Mouse (Mus musculus): ENCODE measurements at regions not wholly inside any gene's neighbourhood (a gene's known extent, or its start where the extent isn't known, plus 50 kb on each side); places are given as distances from the start of the nearest gene placed in this dataset.

DNA sequence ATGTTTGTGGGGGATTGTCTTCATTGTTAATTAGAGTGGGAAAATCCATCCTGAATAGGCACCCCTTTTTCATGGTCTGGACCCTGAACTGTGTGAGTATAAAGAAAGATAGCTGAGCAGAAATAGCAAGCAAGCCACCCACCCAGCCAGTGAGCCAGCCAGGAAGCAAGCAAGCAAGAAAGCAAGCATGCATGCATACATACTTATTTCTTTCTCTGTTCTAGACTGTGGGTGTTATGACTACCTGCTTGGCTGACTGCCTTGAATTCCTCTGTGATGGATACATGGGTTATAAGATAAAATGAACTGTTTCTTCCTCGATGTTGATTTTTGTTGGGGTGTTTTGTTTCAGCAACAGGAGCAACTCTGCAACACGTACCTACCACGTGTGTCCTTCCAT is 385.8 kb downstream of the Pmp22 start:
- DNase-seq (ENCODE audit: extremely low spot score in 1 of 2, low spot score in 2 of 2): no peak
- intact Hi-C loops (cut with DNase I): no loop called here
- H3K4me3 ChIP-seq: no peak overlapping the region
- no peak for TF ChIP-seq CTCF (IDR thresholded peaks at IDR 0.05)
- no peak overlapping the region for H3K27ac ChIP-seq

DNA sequence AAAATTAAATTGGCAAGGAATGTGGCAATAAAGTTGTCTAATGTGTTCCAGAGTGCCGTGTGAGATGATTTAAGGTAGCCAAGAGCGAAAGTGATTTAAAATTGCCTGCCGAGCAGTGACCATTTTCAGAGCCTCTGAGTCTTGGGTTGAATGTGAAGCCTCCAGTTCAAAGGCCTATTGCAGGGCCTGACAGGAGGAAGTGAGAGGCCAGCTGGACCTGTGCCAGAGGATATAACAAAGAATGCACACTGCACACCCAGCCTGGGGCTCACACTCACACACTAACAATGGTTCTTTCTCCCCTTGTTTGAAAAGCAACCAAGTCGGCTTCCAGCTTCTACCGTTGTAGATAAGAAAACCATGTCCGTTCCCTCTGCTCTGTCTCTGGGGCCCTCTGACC is 390.1 kb downstream of the Pmp22 start:
- no peak for TF ChIP-seq CTCF (IDR thresholded peaks at IDR 0.05)
- no peak for DNase-seq (ENCODE audit: extremely low spot score in 1 of 2, low spot score in 2 of 2)

DNA sequence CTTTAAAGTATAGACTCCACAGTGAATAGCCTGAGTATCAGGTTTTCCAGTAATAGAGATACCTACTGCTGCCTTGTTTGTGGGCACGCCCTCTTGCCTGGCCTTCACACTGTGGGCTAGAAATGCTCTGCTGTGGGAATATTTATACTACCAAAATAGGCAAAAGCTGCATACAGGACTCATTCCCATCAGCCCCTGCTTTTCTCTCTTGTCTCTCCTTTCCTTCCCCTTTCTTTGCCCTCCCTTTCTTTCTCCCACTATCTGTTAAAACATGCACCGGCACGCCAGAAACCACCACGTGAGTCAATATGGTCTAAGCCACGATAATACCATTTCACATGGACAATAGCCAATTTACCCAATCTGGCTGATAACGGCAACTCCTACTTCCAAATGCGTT is 395.5 kb downstream of the Pmp22 start:
- no peak for TF ChIP-seq CTCF (IDR thresholded peaks at IDR 0.05)
- intact Hi-C loops (cut with DNase I): no loop called here
- DNase-seq (ENCODE audit: extremely low spot score in 1 of 2, low spot score in 2 of 2): no peak
- Histone ChIP-seq H3K4me3 (no peak overlapping the region), H3K27ac (no peak overlapping the region)

More for the DNA sequence above, 390.1 kb downstream of the Pmp22 start:
- intact Hi-C loops (cut with DNase I): no loop called here
- H3K4me3 ChIP-seq: no peak overlapping the region
- H3K27ac ChIP-seq: no peak overlapping the region

DNA sequence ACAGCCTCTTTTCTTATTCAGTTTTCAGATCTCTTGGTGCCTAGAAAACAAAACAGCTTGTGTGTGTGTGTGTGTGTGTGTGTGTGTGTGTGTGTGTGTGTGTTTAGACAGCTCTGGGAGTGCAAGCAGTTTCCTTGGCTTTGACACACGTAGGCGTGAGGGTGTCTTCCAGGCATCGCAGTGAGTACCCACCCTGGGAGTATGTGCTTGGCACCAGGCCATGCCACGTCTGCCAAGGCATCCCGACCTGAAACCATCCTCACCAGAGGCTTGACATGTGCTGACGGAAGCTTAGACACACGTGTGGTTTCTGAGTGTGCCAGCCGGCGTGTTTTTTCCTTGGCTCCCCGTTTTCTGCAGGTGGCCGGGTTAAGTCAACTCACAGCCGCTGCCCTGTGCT is 396.6 kb downstream of the Pmp22 start:
- TF ChIP-seq CTCF (IDR thresholded peaks at IDR 0.05): no peak
- DNase-seq (ENCODE audit: extremely low spot score in 1 of 2, low spot score in 2 of 2): no peak
- Histone ChIP-seq H3K27ac (no peak overlapping the region), H3K4me3 (no peak overlapping the region)
- intact Hi-C loops (cut with DNase I): no loop called here

DNA sequence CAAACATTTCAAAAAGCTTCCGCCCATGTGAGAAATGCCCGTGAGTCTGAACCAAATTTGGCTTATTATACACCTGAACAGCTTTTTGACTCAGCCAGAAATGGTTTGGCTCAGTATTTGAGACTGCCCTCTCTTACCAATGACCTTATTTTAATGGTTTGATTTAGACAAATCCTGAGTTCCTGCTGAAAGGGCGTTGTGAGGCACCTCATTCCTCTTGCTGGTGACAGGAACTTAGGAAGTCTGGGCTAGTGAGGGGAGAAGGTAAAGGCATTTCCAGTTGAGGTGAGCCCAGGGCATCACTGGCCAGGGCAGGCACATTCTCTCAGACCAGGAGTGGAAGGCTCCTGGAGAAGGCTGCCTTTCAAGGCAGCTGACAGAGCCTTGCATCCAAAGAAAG is 396.1 kb downstream of the Hs3st3b1 start:
- no peak for TF ChIP-seq CTCF (IDR thresholded peaks at IDR 0.05)
- Histone ChIP-seq H3K4me3 (no peak overlapping the region), H3K27ac (no peak overlapping the region)
- intact Hi-C loops (cut with DNase I): no loop called here
- DNase-seq (ENCODE audit: extremely low spot score in 1 of 2, low spot score in 2 of 2): no peak

DNA sequence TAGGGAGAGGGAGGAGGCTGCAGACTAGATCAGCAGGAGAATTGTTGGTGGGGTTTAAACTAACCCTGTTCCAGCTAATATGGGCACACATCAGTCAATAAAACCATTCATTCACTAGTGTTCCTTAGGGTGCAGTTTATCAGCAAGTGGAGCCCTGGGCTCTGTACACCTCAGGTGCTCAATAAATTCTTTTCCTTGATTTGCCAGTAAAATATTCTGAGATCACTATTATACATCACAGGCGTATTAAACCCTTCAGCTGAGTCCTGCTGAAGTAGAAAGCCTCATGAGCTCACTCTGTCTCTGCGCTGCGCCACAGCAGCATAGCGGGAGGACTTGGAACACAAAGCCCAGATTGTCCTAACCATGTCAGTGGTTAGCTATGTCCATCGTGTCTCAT is 389.3 kb downstream of the Hs3st3b1 start:
- no peak overlapping the region for H3K4me3 ChIP-seq
- intact Hi-C loops (cut with DNase I): no loop called here
- H3K27ac ChIP-seq: no peak overlapping the region
- no peak for TF ChIP-seq CTCF (IDR thresholded peaks at IDR 0.05)
- no peak for DNase-seq (ENCODE audit: extremely low spot score in 1 of 2, low spot score in 2 of 2)

DNA sequence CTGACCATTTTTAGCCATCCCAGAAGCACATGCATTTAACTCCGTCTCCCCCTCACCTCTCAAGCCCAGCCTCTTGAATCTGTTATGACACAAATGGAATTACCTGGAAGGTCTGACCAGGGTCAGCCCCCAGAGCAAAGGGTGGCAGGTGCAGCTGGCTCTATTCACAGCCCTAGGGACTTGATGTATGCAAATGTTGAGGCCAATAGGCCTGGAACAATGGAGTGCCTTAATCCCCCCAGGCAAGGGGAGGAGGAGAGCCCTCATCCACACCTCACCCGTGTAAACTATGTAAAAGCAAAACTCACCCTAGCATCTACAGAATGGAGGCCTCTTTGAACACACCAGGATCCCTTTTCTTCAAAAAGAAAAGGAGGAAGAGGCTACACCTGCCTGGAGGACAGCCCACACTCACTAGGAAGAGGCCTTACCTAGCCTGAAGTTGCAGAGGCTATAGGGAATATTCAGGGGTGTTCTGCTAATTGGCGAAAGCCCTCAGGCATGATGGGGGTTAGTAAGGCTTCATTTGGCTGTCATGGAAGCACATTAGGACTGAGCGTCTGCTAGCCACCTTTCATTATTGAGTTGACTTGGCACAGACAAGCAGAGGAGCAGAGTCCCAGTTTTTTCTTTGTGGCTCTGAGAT is 388.4 kb downstream of the Hs3st3b1 start:
- no peak overlapping the region for H3K4me3 ChIP-seq
- H3K27ac ChIP-seq: no peak overlapping the region
- no peak for DNase-seq (ENCODE audit: extremely low spot score in 1 of 2, low spot score in 2 of 2)
- TF ChIP-seq CTCF (IDR thresholded peaks at IDR 0.05): no peak
- intact Hi-C loops (cut with DNase I): no loop called here

DNA sequence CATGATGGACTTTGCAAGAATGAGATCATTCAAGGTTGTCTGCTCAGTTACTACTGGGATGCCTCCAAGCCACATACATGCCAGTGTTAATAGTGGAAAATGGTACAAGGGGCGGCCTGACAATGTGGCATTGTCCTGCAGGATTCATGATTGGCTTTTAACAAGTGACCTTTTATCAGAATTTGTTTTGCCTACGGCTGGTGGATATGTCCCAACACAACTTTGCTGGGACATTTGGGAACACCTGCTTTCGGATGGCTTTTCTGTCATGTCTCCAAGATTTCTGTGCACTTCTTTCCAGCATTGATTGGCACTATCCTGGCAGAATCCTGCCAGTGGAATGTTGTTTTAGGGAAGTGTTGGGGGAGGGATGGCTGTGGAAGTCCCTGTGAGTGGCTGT is 384.4 kb downstream of the Hs3st3b1 start:
- intact Hi-C loops (cut with DNase I): no loop called here
- no peak for DNase-seq (ENCODE audit: extremely low spot score in 1 of 2, low spot score in 2 of 2)
- no peak for TF ChIP-seq CTCF (IDR thresholded peaks at IDR 0.05)

DNA sequence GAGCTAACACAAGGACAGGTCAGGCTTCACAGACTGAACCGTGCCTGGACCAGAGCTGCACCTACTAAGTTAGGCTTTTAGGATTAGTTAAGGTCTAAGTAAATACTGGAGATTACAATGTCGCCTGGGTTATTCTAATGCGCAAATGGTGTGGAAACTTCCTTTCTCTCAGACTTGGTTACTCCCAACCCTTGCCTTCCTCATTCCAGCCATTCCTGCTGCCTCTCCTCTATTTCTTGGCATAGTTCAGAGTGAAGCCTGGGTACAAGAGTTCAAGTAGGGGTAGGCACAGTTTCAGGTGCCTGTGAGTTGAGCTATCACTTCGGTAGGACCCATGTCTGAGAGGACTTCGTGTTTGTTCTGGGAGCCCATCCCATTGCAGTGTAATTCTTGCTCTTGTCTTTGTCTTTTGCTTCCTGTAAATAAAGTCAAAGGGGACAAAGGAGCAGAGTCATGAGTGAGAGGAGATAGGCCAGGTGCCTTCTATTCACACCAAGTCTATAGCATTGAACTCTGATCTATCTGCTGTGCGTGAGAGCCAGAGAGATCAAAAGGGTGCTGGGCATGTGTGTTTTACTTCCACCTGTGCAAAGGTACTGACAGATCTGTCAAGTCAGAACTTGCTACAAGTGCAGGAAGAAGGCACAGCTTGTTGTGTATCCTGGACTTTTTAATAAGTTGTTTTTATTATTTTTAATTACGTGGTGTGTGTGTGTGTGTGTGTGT is 378.0 kb downstream of the Hs3st3b1 start:
- intact Hi-C loops (cut with DNase I): no loop called here
- no peak overlapping the region for H3K27ac ChIP-seq
- H3K4me3 ChIP-seq: no peak overlapping the region
- TF ChIP-seq CTCF (IDR thresholded peaks at IDR 0.05): no peak
- no peak for DNase-seq (ENCODE audit: extremely low spot score in 1 of 2, low spot score in 2 of 2)

More for the DNA sequence above, 384.4 kb downstream of the Hs3st3b1 start:
- no peak overlapping the region for H3K27ac ChIP-seq
- no peak overlapping the region for H3K4me3 ChIP-seq

DNA sequence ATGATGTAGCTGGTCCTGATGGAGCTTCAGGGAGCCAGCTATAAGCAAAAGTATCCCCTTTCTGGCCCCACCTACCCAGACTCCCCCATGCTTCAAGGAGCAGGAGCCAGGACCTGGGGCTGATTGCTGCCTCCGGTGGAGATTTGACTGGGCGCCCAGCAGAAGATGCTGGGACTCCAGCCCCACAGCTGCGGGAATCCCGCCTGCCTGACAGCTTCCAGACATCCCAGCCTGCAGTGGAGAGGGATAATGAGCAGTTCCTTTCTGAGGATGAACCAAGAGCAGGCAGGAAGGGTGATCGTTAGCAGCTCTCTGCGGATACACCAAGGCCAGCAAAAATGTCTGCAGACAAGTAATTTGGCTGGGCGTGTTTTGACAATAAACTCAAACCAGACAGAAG is 376.6 kb downstream of the Hs3st3b1 start:
- no peak overlapping the region for H3K27ac ChIP-seq
- TF ChIP-seq CTCF (IDR thresholded peaks at IDR 0.05): no peak
- H3K4me3 ChIP-seq: no peak overlapping the region
- intact Hi-C loops (cut with DNase I): no loop called here
- DNase-seq (ENCODE audit: extremely low spot score in 1 of 2, low spot score in 2 of 2): no peak

DNA sequence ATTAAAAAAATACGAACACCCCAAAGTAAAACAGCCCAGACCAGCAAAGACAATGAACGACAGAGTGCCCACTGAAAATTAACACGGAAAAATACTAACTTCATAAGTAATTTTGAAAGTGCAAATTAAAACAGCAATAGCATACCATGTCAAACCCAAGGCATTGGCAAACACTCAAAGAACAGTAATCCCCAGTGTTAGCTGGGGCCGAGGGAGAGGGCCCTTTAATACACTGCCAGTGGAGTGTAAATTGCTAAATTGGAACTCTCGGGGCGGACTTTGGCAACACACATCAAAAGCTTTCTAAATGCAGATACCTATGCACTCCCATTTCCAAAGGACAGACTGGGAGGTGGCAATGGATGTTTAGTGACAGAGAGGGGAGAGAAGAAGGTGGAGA is 361.6 kb downstream of the Hs3st3b1 start:
- intact Hi-C loops (cut with DNase I): loop anchor here (10.0 kb wide), 1 partner anchor 204 kb away; no protein-coding TSS in a partner anchor
- DNase-seq (ENCODE audit: extremely low spot score in 1 of 2, low spot score in 2 of 2): no peak

DNA sequence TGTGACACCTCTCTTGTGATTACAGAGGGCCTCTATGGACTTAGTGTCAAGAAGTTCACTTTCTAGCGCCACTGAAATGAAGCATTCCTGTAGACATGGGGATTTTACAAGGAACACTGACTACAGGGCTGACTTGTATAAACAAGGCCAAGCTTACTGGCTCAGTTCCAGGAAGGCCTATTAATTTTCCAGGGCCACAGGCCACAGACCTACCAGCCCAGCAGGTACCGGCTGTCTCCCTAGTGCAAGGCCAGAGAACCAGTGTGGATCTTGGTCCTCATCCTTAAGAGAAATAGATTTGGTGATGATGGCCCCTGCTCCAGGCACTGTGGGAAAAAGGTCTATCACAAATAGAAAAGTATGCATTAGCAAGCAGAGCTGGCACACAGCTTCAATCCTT is 359.4 kb downstream of the Hs3st3b1 start:
- intact Hi-C loops (cut with DNase I): loop anchor here (10.0 kb wide), 1 partner anchor 202 kb away; no protein-coding TSS in a partner anchor
- no peak for DNase-seq (ENCODE audit: extremely low spot score in 1 of 2, low spot score in 2 of 2)
- H3K27ac ChIP-seq: no peak overlapping the region
- no peak for TF ChIP-seq CTCF (IDR thresholded peaks at IDR 0.05)
- no peak overlapping the region for H3K4me3 ChIP-seq

More for the DNA sequence above, 361.6 kb downstream of the Hs3st3b1 start:
- no peak for TF ChIP-seq CTCF (IDR thresholded peaks at IDR 0.05)
- H3K4me3 ChIP-seq: no peak overlapping the region
- H3K27ac ChIP-seq: no peak overlapping the region

Data from left cerebral cortex, adult 2 months (tissue).